Mouse (Mus musculus): ENCODE results near the gene Timm8b.

Gene Timm8b

DNA sequence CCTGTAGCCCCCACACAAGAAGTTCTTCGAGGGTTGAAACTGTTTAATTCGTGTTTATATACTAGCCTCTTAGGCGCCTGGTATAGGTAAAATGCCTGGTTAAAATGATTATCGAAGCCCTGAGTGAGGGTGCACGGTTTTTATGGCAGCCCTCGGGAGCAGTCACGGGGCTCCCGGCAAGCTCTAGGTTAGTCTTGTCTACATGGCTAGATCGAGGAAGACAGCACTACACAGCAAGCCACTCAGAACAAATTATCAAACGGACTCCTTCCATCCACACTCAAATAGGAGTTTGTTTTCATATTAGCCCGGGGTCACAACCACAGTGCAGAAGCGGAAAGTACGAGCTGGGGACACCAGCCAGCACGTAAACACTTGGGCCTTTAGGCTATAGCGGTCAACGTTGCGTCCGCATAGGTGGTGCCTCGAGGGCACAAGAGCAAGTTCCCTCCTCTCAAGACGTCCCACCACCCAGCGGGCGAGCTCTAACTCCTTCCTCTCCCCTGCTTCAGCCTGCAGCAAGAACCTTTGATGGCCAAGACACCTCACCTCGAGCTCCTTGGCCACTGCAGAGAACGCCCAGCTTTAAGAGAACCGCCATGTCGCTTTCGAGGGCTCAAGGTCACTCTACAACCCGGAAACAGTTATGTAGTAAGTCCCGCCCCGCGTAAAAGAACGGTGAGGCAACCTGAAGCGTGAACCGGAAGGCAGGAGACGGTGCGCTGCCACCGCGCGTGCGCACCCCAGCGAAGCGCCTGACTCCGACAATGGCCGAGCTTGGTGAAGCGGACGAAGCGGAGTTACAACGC is at the start of gene Timm8b, which contains the start of gene Sdhd:
TSS of gene Timm8b (plus strand) at position 722 of the 809 bp plus-strand sequence.
TSS of gene Sdhd (minus strand) at position 624 of the 809 bp plus-strand sequence.
- peak; percentile 88 to 91 for DNase-seq (ENCODE audit: low spot score in 2 of 2)

DNA sequence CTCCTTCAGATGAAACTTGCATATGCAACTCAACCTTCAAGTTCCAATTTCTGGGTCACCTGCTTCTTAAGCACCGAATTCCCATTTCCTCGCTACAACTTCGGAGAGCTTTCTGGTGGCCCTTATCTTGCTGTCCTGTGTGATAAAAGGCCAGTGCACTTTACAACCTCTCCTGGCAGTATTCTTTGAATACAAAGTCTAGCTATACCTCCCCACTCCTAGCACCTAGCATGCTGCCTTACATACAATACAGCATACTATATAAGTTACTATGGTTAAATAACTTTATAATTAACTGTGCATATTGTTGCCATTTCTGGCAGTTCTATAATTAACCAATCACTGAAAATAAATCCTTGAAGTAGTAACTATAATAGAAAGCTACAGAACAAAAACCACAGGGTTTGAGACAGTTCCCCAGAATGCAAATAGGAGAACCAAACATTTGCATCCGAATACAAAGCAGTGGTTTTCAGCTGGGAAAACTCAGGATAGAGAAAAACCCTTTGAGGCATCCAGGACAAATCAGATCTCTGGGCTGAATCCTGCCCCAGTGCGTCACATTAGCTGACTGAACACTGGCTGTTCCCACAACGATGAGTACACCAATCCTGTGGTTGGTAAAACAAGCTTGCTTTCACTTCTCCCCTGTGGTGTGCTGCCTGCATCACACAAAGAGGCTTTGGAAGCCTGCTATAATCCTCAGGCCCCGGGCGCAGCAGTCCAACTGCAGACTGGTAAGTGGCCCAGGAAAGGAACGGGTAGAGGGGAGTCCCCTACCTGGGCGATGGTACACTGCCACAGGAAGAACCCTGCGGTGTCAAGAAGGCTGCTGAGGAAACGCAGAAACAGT is 49.2 kb upstream of the Timm8b start, which contains the start of gene Il18:
TSS of gene Il18 (plus strand) at position 587 of the 853 bp plus-strand sequence.
- no peak for DNase-seq (ENCODE audit: low spot score in 2 of 2)

DNA sequence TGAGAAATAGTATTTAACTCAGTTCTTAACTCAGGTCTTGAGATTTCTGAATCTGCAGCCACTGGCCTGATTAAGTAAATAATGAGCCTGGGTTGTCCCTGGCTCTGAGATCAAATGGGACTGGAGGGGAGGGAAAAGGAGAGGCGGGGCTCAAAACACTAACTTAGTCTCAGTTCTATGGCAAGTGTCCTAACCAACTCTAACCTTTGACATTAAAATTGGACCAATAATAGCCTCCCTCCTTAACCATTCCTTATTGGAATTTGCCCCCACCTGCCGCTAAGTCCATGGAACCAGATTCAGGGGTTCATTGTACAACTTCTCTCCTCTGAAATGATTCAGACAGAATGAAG is 48.6 kb upstream of the Timm8b start, which contains the start of gene Bco2:
TSS of gene Bco2 (minus strand) at position 88 of the 353 bp plus-strand sequence.
- no peak for DNase-seq (ENCODE audit: low spot score in 2 of 2)

DNA sequence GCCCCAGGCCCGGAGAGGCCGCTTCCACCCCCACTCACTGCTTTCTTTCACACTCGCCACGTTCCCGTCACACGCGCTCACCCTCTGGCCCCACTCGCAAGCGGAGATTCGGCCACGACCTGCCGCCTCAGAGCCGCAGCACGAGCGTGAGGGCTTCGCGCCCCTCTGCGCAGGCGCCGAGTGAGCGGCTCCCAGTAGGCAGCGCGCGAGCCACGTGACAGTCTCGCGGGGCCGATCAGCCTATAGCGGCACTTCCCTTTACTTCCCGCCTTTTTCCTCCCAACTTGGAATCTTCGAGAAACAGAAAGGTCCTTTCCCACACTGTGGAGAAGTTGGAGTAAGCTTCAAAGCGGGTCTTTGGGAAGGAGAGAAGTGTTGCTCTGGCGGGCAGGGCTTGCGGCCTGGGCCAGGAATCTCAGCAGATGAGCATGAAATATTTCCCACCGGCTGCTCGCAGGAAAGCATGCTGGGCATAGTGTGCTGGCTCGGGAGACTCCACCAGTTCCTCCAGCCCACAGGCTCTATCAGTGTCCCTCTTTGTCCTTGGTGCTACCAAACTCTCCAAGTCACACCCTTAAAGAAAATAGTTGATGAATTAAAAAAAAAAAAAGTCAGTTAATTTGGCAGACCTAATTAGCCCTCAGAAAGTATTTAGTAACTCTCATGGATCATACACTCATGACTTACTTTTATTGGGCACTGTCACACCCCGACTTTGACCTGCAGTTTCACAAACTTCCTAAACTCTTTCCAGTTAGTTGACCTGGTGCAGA is 42.4 kb upstream of the Timm8b start, which contains the start of gene Tex12:
TSS of gene Tex12 (minus strand) at position 181 of the 773 bp plus-strand sequence.
- no peak for DNase-seq (ENCODE audit: low spot score in 2 of 2)

DNA sequence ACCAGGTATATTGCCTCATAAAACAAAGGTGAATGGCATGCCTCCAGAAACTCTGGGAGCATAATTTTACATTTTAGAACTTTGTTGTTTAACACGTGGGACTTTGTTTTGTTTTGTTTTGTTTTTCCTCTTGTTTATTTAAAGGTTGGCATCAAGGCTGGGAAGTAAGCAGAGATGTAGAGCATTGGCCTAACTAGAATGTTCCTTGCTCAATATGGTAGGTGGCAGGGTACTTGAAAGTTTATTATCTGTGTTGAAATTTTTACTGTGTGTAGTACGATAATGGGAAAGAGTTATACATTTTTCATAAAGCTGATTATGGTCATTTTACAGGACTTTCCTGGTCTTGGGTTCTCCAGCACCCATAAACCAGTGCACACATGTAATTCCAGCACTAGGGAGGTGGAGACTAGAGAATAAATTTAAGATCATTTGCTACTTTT is 41.8 kb upstream of the Timm8b start:
- no peak for DNase-seq (ENCODE audit: low spot score in 2 of 2)

DNA sequence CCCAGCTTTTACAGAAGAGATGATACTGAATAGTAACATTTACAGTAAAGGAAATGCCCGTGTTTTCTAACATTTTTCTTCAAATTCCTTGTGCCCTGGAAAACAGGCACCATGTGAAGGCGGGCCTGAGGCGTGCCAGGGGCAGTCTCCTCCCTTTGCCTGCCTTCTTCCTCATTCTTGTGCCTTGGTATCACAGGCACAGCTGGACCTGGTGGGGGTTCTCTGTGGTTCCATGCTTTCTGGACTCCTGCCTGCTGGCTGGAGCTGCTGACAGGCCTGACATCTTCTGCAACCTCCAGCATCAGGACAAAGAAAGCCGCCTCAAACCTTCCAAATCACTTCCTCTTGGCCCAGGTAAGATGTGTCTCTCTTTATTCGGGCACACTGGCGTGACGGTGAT is 38.5 kb upstream of the Timm8b start:
- DNase-seq (ENCODE audit: low spot score in 2 of 2), result peak in 1 of 2 experiments; percentile 18

DNA sequence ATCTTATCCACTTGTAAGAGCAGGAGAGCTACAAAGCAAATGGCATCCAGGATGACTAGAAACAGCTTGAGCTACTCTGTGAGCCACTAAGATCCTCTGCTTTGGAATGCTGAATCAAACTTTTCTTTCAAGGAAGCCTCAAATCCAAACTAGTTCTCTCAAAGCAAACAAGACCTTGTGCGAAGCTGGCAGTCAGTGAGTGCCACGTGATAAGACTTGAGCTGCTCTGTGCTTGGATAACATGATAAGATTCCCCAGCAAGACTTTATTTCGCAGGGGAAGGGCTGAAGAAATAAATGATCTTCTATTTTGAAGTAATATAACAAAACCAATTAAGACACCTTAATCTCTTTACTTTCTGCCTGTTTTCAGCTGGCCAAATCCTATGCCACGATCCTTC is 37.8 kb upstream of the Timm8b start:
- no peak for DNase-seq (ENCODE audit: low spot score in 2 of 2)

DNA sequence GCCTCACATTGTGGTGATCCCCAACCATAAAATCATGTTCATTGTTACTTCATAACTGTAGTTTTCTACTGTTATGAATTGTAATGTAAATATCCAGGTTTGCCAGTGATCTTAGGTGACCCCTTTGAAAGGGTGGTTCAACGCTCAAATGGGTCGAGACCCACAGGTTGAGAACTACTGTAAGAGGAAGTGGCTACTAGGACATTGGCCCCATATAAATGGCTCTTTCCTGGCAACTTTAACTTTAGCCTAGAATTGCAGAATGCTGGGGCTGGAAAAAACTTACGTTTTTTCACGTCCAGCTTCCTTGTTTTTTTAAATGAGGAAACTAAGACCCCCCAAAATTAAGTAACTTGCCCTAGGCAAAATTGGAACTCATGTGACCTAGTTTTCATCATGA is 36.3 kb upstream of the Timm8b start:
- no peak for DNase-seq (ENCODE audit: low spot score in 2 of 2)

DNA sequence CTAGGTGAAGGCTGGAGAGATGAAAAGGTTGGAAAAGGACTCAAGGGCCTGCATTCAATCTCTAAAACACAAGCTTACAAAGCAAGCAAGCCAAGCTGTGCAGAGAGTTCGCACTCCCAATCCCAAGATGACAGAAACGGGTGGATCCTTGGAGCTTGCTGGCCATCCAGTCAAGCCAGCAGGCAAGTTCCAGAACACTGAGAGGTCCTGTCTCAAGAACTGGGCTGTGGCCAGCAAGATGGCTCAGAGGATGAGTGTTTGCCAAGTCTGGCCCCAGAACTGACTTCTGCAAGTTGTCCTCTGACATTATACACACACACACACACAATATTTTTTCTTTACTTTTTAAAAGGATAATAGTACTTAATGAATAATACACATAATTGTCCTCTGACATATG is 35.8 kb upstream of the Timm8b start:
- DNase-seq (ENCODE audit: low spot score in 2 of 2), result no peak

DNA sequence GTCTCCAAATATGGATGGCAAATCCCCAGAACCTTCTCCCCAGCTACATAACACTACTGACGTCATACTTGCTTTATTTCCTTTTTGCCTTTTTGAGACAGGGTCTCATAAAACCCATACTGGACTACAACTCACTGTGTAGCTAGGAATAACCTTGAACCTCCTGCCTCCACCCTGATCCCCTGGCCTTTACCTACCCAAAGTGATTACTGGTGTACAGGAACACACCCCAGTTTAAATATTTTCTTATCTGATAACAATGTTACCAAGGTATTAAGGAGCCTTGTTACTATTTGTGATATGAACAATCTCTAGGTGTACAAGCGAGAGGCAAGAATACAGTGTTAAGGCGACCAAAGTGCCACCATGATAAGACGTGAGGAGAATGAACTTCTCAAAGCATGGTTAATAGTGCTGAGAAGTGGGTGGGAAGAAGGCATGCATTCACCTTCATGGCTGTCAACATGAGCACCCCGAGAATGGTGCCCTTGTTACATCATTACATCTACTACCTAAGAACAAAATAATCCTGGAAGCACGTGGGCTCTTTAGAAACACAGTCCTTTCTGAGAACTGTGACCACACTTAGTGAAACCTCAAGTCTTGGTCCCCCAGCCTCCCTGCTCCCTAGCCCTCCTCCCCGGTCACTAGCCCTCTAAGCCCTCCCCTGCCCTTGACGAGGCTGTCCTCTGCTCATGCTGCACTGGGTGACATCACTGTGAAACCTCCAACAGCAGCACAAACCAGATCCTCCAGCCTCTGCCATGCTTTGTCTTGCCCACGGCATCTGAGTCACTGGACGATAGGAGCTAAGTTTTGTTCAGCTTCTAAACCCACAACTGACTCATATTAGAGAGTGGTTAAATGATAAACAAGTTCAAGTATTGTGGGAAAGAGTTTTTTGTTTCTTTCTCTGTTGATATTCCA is 33.8 kb upstream of the Timm8b start:
- peak in 1 of 2 experiments; percentile 65 for DNase-seq (ENCODE audit: low spot score in 2 of 2)

DNA sequence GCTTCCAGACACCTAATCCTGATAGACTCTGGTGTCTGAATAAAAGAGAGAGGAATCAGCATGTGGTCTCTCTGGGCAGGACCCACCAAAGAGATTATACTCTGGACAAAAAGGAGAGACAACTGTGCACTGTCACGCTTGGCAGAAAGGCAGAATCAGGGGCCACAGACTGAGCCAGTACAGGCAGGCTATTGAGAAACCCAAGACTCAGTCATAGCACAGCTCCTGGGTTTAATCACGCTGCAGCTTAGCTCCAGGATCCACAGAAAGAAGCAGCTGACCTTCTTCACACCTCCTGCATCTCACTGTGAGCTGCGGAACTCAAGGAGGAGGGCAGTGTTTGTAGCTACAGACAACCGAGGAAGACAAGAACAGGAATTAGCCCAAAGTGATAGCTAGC is 23.3 kb upstream of the Timm8b start:
- no peak for DNase-seq (ENCODE audit: low spot score in 2 of 2)

DNA sequence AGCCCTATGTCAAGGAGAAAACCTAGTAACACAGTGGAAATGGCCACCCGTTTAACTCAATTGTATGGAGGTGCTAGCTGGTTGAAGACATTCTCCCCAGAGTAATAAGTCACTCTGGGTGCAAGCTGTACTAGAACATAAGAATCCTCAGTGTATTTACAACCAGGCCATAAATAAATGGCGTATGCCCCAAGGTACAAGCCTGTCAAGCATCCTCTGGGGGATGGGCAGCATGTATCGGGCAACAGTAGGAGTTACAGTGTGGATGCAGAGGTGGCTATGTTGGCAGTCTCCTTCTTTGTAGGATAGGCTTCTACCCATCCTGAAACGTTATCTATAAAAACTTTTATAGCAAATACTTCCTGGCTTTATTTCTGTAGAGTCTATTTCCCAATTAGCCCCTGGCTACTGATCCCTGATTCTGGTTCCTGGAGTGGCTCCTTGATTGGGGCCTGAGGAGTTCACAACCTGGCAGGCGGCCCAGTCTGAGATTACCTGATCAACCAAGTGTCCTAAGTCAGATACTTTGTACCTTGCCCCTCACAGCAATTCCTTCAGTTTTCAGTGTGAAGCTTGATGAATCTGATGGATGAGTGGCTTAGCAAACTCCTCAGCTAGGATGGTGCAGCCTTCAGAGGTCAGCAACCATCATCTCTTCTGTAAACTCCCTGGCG is 18.4 kb upstream of the Timm8b start:
- no peak for DNase-seq (ENCODE audit: low spot score in 2 of 2)

DNA sequence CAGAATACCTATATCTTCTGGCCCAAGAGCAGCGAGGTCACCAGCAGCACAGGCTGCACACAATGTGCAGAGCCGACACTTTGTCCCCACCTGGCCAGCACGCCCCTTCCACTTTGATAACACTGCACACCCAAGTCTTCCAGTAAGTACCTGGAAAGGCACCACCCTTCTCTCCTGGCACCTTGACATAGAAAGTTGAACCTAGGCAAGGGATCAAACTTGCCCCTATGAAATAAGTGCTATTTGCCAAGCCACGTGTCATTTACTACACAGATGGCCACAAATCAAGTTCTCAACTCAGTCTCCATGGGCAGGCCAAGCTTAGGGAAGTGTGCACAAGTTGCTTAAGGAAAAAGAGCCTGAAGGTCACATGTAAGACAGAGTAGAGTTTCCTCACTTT is 16.8 kb upstream of the Timm8b start:
- no peak for DNase-seq (ENCODE audit: low spot score in 2 of 2)

DNA sequence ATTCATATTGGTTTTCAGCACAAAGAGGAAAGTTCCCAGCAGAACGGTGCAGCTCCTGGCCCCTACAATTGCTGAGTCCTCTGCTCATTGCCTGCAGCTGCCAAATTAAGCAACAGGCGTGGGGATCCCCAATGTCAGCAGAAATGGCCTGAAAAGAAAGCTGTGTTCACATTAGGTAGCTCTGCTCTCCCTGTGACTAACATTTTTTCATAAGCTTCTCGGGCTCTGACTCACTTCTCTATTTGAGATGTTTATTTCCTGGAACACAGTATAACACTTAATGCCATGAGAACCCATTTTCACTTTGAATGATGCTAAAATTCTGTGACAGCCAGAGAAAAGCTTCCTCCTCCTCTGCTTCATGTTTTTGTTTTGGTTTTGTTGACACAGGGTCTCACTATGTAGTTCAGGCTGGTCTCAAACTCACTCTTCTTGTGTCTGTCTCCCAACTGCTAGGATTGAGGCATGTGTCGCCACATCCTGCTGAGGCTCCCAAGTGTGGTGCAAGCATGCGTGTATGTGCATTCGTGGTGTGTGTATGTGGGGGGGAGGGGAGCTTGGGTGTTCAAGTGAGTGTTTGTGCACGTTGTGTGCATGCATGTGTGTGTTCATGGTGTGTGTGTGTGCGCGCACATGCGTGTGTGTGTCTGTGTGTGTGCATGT is 12.7 kb upstream of the Timm8b start:
- DNase-seq (ENCODE audit: low spot score in 2 of 2), result no peak

DNA sequence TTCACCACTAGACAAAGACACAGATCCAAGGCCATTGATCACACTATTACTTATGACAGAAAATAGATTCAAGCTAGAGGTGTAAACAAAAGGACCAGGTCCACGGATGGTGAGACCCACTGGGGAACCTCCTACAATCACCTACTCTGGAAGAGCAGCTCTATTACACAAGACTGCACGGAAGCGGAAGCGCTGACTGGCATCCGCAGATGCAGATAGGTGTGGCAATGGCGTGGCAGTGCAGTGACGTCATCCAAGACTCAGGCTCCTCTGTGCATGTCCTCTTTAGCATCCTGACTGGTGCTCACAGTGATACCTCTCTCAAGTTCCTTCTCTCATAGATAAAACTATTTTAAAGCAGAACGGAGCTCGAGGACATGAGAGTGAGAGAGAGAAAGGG is 10.8 kb upstream of the Timm8b start:
- no peak for DNase-seq (ENCODE audit: low spot score in 2 of 2)

DNA sequence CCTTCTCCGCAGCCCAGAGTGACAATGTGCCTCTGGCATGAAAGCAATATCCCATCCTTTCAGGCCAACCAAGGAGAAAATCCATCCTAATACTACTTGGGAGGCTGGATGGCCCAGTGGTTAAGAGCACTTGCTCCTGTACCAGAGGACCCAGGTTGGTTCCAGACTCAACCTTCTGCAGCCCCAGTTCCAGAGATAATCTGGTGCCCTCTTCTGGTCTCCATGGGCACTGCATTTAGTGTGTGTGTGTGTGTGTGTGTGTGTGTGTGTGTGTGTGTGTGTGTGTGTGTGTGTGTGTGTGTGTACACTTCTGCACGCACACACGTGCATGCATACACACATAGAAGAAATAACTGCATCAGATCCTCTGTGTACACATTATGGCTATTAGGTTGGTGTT is 10.2 kb upstream of the Timm8b start:
- DNase-seq (ENCODE audit: low spot score in 2 of 2), result no peak

DNA sequence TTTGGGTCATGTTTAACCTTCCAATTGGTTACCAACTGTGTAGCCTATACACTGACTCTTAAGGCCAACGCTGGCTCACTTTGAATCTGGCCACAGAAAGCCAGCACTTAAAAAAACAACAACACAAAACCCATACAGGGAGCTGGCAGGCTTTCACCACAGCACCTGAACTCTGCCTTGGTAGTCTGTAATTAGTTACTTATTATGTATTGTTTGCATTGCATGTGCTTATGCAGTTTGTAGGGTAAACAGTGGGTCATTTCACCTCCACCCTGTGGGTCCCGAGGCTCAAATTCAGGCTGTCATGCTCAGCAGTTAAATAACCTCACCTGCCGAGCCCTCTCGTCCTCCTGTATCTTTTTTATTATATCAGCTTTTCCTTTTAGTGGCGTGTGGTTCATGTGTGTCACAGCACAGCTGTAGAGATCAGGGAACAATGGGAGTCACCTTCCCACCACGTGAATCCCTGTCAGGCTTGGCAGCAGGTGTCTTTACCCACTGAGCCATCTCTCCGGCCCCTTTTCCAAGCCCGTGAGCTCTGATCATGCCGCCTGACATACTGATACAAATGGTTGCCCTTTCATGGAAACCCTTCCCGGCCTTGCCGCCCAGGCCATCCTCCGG is 8.8 kb upstream of the Timm8b start:
- peak in 1 of 2 experiments; percentile 9 for DNase-seq (ENCODE audit: low spot score in 2 of 2)

DNA sequence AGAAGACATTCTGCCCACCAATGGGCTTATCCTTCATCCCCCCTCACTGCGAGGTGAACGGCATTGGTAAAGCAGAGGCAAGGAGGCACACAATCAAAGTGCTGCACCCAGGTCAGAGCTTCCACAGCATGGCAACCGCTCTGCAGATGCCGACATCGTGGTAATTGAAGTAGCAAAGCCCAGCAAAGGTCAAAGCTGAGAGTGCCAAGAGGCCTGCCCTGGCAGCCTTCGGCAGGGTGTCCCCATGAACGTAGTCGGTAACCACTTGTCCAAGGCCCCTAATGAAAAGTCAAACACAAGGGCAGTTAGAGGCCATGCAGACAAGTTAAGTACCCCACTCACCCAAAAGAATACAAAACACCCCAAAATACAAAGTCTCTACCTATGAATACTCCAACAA is 6.7 kb upstream of the Timm8b start:
- DNase-seq (ENCODE audit: low spot score in 2 of 2), result no peak

DNA sequence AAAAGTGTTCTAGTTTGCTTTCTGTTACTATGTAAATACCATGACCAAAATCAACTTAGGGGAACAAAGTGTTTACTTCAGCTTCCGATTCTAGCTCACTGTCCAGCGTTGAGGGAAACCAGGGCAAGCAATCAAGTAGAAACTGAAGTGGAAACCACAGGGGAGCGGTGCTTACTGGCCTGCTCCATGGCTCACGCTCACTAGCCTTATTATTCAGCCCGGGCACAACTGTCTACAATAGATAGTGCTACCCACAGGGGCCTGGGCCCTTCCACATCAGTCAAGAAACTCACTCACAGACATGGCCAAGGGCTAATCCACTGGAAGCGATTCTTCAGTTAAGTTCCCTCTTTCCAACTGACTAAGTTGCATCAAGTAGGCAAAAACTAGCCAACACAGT is 2.2 kb upstream of the Timm8b start:
- no peak for DNase-seq (ENCODE audit: low spot score in 2 of 2)
